Mouse (Mus musculus): ENCODE results near the gene Sdc1. TPM values are rescaled to one million over a fixed set of nuclear protein-coding genes. Genes with fewer than 3 reads are reported as not detected.

Gene Sdc1
- polyA plus RNA-seq, 1 experiment from 2014 or later = 31.4 TPM

DNA sequence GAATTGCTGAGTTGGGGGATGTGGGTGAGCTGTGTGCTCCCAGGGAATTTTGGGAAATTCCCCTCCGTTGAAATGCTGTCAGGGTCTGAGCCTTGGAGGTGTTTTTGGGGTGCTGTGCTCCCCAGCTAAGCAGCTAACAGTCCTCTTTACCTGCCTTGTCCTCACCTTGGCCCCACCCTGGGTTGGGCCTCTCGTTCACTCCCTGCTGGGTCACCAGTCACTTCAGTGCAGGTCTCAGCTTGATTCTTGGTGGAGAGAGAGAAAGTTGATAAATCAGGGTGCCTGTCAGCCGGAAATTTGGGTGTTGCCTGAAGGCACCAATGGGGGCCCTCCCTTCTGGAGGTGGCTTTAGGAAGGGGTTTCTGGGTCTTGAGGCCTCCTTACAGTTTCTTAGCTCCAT, 11.4 kb downstream of the Sdc1 start:
- WGBS = 82% methylated on average over 3 of the region's 3 CpGs
- no peak for ATAC-seq (ENCODE audit: insufficient number of reproducible peaks, insufficient read depth, low FRiP score, low read depth)
- Histone ChIP-seq H3K4me3 (ENCODE audit: control insufficient read depth in 1 of 2, insufficient read depth in 1 of 2, low read depth in 1 of 2, low read length in 2 of 2) (no peak overlapping the region), H3K4me2 (ENCODE audit: low read length) (no peak overlapping the region), H3K4me1 (ENCODE audit: control insufficient read depth in 2 of 2, insufficient read depth in 2 of 2, low read length in 2 of 2) (peaks cover 9 to 22% of the 10 kb centered on the region in 2 experiments), H3K27me3 (ENCODE audit: control insufficient read depth, insufficient read depth, low read length) (no peaks in the 10 kb centered on the region), H3K36me3 (ENCODE audit: control insufficient read depth, insufficient read depth, low read length) (no peaks in the 10 kb centered on the region), H3K27ac (replicated peaks in 1 of 2; ENCODE audit: control insufficient read depth in 1 of 2, insufficient read depth in 1 of 2, low read depth in 2 of 2, low read length in 2 of 2) (no peak overlapping the region), H3K9ac (ENCODE audit: low read length) (no peak overlapping the region), H3K9me3 (ENCODE audit: control insufficient read depth, low read length) (no peaks in the 10 kb centered on the region)

GRCm38 (mm10) chr12:8784189-8784588, 13.1 kb downstream of the Sdc1 start:
- Histone ChIP-seq H3K36me3 (ENCODE audit: control insufficient read depth, insufficient read depth, low read length) (no peaks in the 10 kb centered on the region), H3K27me3 (ENCODE audit: control insufficient read depth, insufficient read depth, low read length) (no peaks in the 10 kb centered on the region), H3K9me3 (ENCODE audit: control insufficient read depth, low read length) (no peaks in the 10 kb centered on the region), H3K4me1 (ENCODE audit: control insufficient read depth in 2 of 2, insufficient read depth in 2 of 2, low read length in 2 of 2) (peaks cover 9 to 22% of the 10 kb centered on the region in 2 experiments), H3K9ac (ENCODE audit: low read length) (no peak overlapping the region), H3K4me2 (ENCODE audit: low read length) (no peak overlapping the region), H3K27ac (replicated peaks in 1 of 2; ENCODE audit: control insufficient read depth in 1 of 2, insufficient read depth in 1 of 2, low read depth in 2 of 2, low read length in 2 of 2) (no peak overlapping the region), H3K4me3 (ENCODE audit: control insufficient read depth in 1 of 2, insufficient read depth in 1 of 2, low read depth in 1 of 2, low read length in 2 of 2) (no peak overlapping the region)
- ATAC-seq (ENCODE audit: insufficient number of reproducible peaks, insufficient read depth, low FRiP score, low read depth) = no peak
- WGBS = 54% methylated on average over 9 of the region's 9 CpGs

DNA sequence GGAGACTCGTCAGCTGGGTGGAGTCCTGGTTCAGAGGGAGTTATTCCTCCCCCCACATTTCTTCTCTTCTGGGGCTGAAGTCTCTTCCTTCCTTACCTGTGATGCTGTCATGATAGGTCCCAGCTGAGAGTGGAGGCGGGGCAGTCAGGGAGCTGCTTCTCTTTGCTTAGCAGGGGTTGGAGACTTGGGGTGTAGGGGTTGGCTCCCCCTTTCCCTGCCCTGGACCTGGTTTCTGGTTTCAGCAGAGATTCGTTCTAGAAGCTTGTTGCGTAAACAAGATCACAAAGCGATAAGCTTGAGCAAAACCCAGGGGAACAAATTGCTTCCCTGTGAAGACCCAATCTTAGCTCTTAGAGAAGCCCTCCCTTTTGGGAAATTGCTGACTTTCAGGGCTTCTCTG, 15.4 kb downstream of the Sdc1 start:
- no peak for ATAC-seq (ENCODE audit: insufficient number of reproducible peaks, insufficient read depth, low FRiP score, low read depth)

GRCm38 (mm10) chr12:8786984-8787730, 16.0 kb downstream of the Sdc1 start:
- H3K4me1 ChIP-seq (ENCODE audit: control insufficient read depth in 2 of 2, insufficient read depth in 2 of 2, low read length in 2 of 2) = peaks cover 3 to 11% of the 10 kb centered on the region in 2 experiments; a peak in 3 of 4 replicates
- H3K27me3 ChIP-seq (ENCODE audit: control insufficient read depth, insufficient read depth, low read length) = no peaks in the 10 kb centered on the region
- H3K4me2 ChIP-seq (ENCODE audit: low read length) = no peak overlapping the region
- H3K36me3 ChIP-seq (ENCODE audit: control insufficient read depth, insufficient read depth, low read length) = peaks cover 19% of the 10 kb centered on the region
- no peak overlapping the region for H3K27ac ChIP-seq (replicated peaks in 1 of 2; ENCODE audit: control insufficient read depth in 1 of 2, insufficient read depth in 1 of 2, low read depth in 2 of 2, low read length in 2 of 2)
- 89% methylated on average over 12 of the region's 12 CpGs for WGBS
- H3K4me3 ChIP-seq (ENCODE audit: control insufficient read depth in 1 of 2, insufficient read depth in 1 of 2, low read depth in 1 of 2, low read length in 2 of 2) = no peak overlapping the region
- no peak for ATAC-seq (ENCODE audit: insufficient number of reproducible peaks, insufficient read depth, low FRiP score, low read depth)
- H3K9me3 ChIP-seq (ENCODE audit: control insufficient read depth, low read length) = no peaks in the 10 kb centered on the region
- H3K9ac ChIP-seq (ENCODE audit: low read length) = no peak overlapping the region

More for the DNA sequence above, 15.4 kb downstream of the Sdc1 start:
- Histone ChIP-seq H3K4me1 (ENCODE audit: control insufficient read depth in 2 of 2, insufficient read depth in 2 of 2, low read length in 2 of 2) (peaks cover 6 to 17% of the 10 kb centered on the region in 2 experiments), H3K27ac (replicated peaks in 1 of 2; ENCODE audit: control insufficient read depth in 1 of 2, insufficient read depth in 1 of 2, low read depth in 2 of 2, low read length in 2 of 2) (no peak overlapping the region), H3K36me3 (ENCODE audit: control insufficient read depth, insufficient read depth, low read length) (peaks cover 16% of the 10 kb centered on the region), H3K4me3 (ENCODE audit: control insufficient read depth in 1 of 2, insufficient read depth in 1 of 2, low read depth in 1 of 2, low read length in 2 of 2) (no peak overlapping the region), H3K27me3 (ENCODE audit: control insufficient read depth, insufficient read depth, low read length) (no peaks in the 10 kb centered on the region), H3K9me3 (ENCODE audit: control insufficient read depth, low read length) (no peaks in the 10 kb centered on the region), H3K4me2 (ENCODE audit: low read length) (no peak overlapping the region), H3K9ac (ENCODE audit: low read length) (no peak overlapping the region)
- WGBS = 75% methylated on average over 5 of the region's 5 CpGs

- 64% methylated on average over 3 of the region's 3 CpGs for WGBS
- ATAC-seq (ENCODE audit: insufficient number of reproducible peaks, insufficient read depth, low FRiP score, low read depth) = no peak
- H3K4me3 ChIP-seq (ENCODE audit: control insufficient read depth in 1 of 2, insufficient read depth in 1 of 2, low read depth in 1 of 2, low read length in 2 of 2) = no peak overlapping the region
Measured at GRCm38 (mm10) chr12:8788469-8788868, 17.3 kb downstream of the Sdc1 start.

DNA sequence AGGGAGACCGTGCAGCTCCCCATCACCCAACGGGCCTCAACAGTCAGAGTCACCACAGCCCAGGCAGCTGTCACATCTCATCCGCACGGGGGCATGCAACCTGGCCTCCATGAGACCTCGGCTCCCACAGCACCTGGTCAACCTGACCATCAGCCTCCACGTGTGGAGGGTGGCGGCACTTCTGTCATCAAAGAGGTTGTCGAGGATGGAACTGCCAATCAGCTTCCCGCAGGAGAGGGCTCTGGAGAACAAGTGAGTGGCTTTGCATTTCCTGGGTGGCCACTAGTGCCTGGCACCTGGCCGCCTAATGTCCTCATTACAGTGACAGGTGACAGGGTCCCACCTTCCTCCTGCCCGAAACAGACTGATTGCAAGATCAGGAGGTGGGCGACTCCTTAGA, 19.5 kb downstream of the Sdc1 start:
- Histone ChIP-seq H3K4me1 (ENCODE audit: control insufficient read depth in 2 of 2, insufficient read depth in 2 of 2, low read length in 2 of 2) (peaks cover 0 to 1% of the 10 kb centered on the region in 2 experiments; a peak in 2 of 4 replicates), H3K9ac (ENCODE audit: low read length) (no peak overlapping the region), H3K4me3 (ENCODE audit: control insufficient read depth in 1 of 2, insufficient read depth in 1 of 2, low read depth in 1 of 2, low read length in 2 of 2) (no peak overlapping the region), H3K4me2 (ENCODE audit: low read length) (no peak overlapping the region), H3K9me3 (ENCODE audit: control insufficient read depth, low read length) (no peaks in the 10 kb centered on the region), H3K27ac (replicated peaks in 1 of 2; ENCODE audit: control insufficient read depth in 1 of 2, insufficient read depth in 1 of 2, low read depth in 2 of 2, low read length in 2 of 2) (no peak overlapping the region), H3K27me3 (ENCODE audit: control insufficient read depth, insufficient read depth, low read length) (no peaks in the 10 kb centered on the region), H3K36me3 (ENCODE audit: control insufficient read depth, insufficient read depth, low read length) (peaks cover 31% of the 10 kb centered on the region)
- no peak for ATAC-seq (ENCODE audit: insufficient number of reproducible peaks, insufficient read depth, low FRiP score, low read depth)
- 90% methylated on average over 12 of the region's 12 CpGs for WGBS

More at GRCm38 (mm10) chr12:8788469-8788868, 17.3 kb downstream of the Sdc1 start:
- H3K4me2 ChIP-seq (ENCODE audit: low read length) = no peak overlapping the region
- peaks cover 3 to 7% of the 10 kb centered on the region in 2 experiments; a peak in 3 of 4 replicates for H3K4me1 ChIP-seq (ENCODE audit: control insufficient read depth in 2 of 2, insufficient read depth in 2 of 2, low read length in 2 of 2)
- no peak overlapping the region for H3K27ac ChIP-seq (replicated peaks in 1 of 2; ENCODE audit: control insufficient read depth in 1 of 2, insufficient read depth in 1 of 2, low read depth in 2 of 2, low read length in 2 of 2)
- H3K9me3 ChIP-seq (ENCODE audit: control insufficient read depth, low read length) = no peaks in the 10 kb centered on the region
- no peaks in the 10 kb centered on the region for H3K27me3 ChIP-seq (ENCODE audit: control insufficient read depth, insufficient read depth, low read length)
- peaks cover 25% of the 10 kb centered on the region for H3K36me3 ChIP-seq (ENCODE audit: control insufficient read depth, insufficient read depth, low read length)
- no peak overlapping the region for H3K9ac ChIP-seq (ENCODE audit: low read length)

GRCm38 (mm10) chr12:8793410-8794051, 22.4 kb downstream of the Sdc1 start:
- Histone ChIP-seq H3K4me2 (ENCODE audit: low read length) (no peak overlapping the region), H3K4me1 (ENCODE audit: control insufficient read depth in 2 of 2, insufficient read depth in 2 of 2, low read length in 2 of 2) (peaks cover 0 to 2% of the 10 kb centered on the region in 2 experiments; a peak in 1 of 4 replicates), H3K9me3 (ENCODE audit: control insufficient read depth, low read length) (no peaks in the 10 kb centered on the region), H3K9ac (ENCODE audit: low read length) (no peak overlapping the region), H3K27ac (replicated peaks in 1 of 2; ENCODE audit: control insufficient read depth in 1 of 2, insufficient read depth in 1 of 2, low read depth in 2 of 2, low read length in 2 of 2) (no peak overlapping the region), H3K36me3 (ENCODE audit: control insufficient read depth, insufficient read depth, low read length) (peaks cover 31% of the 10 kb centered on the region), H3K27me3 (ENCODE audit: control insufficient read depth, insufficient read depth, low read length) (no peaks in the 10 kb centered on the region), H3K4me3 (ENCODE audit: control insufficient read depth in 1 of 2, insufficient read depth in 1 of 2, low read depth in 1 of 2, low read length in 2 of 2) (no peak overlapping the region)
- WGBS = 80% methylated on average over 2 of the region's 2 CpGs
- no peak; the same call in 1 of the 2 replicates for ATAC-seq (ENCODE audit: insufficient number of reproducible peaks, insufficient read depth, low FRiP score, low read depth)

Data from heart, embryonic 14.5 days (tissue).